In the genomic region with DNA sequence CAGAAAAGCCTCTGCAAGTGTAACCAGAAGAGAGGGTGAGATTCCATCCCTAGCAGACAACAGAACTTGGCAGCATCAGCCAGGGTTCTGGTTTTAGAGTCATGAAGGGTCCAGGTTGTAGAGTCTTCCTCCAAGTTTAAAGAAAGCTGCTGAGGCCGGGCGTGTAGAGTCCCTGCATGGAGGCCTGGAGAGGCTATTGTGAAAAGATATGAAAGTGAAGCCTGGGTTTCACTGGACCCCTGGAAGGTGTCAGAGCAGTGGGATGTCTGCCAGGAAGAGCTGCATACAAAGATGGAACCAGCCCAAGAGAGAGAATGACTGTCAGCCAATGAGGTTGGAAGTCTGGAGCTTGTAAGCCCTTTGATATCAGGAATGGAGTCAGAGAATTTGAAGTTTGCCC, we compare ENCODE assay signal across 26 mouse cellular contexts.
DNase-seq lines count a peak whose midpoint lies in the region; ATAC-seq and TF ChIP-seq lines count a peak whose summit lies in the region.
"Had no signal": no experiment of that assay in that cellular context is flagged by ENCODE, and none has a peak within 500 bp of the region (broad histone marks: within the 10 kb centered on the region; RNA-seq: fewer than 3 reads in every experiment).

No protein-coding gene starts in this region.

- TF ChIP-seq CTCF in lung, embryonic 14.5 days (IDR thresholded peaks at IDR 0.05; ENCODE audit: low read depth) = no peak

- H3K9ac ChIP-seq in lung, embryonic 14.5 days = no peak overlapping the region
- H3K9ac ChIP-seq in limb, embryonic 14.5 days (ENCODE audit: low read depth, low read length, severe bottlenecking) = no peak overlapping the region
- H3K9ac ChIP-seq: embryonic facial prominence, embryonic 13.5 days; forebrain, embryonic 12.5 days; forebrain, embryonic 15.5 days; heart, embryonic 12.5 days; heart, embryonic 15.5 days; hindbrain, embryonic 13.5 days had no signal

- no peaks in the 10 kb centered on the region for H3K27me3 ChIP-seq in heart, embryonic 10.5 days (ENCODE audit: insufficient read depth, poor library complexity, severe bottlenecking)
- no peaks in the 10 kb centered on the region for H3K27me3 ChIP-seq in lung, embryonic 14.5 days (ENCODE audit: insufficient read depth, low read length)
- H3K27me3 ChIP-seq in limb, embryonic 14.5 days (ENCODE audit: control insufficient read depth, insufficient read depth, low read length) = no peaks in the 10 kb centered on the region
- H3K27me3 ChIP-seq: embryonic facial prominence, embryonic 13.5 days; forebrain, embryonic 12.5 days; forebrain, embryonic 15.5 days; heart, embryonic 12.5 days; heart, embryonic 15.5 days; hindbrain, embryonic 13.5 days had no signal

- H3K36me3 ChIP-seq in heart, embryonic 10.5 days = no peaks in the 10 kb centered on the region
- H3K36me3 ChIP-seq in lung, embryonic 14.5 days (ENCODE audit: insufficient read depth) = no peaks in the 10 kb centered on the region
- H3K36me3 ChIP-seq in limb, embryonic 14.5 days (ENCODE audit: control insufficient read depth, insufficient read depth, low read length) = no peaks in the 10 kb centered on the region
- H3K36me3 ChIP-seq: embryonic facial prominence, embryonic 10.5 days; embryonic facial prominence, embryonic 13.5 days; forebrain, embryonic 12.5 days; forebrain, embryonic 15.5 days; heart, embryonic 12.5 days; heart, embryonic 15.5 days; hindbrain, embryonic 10.5 days; hindbrain, embryonic 13.5 days had no signal

- 80% methylated on average over 2 of the region's 2 CpGs for WGBS in heart, embryonic 10.5 days
- 80% methylated on average over 2 of the region's 2 CpGs for WGBS in lung, embryonic 14.5 days
- WGBS in limb, embryonic 14.5 days = 81% methylated on average over 2 of the region's 2 CpGs

- TF ChIP-seq POLR2A in limb, embryonic 14.5 days (IDR thresholded peaks at IDR 0.05; ENCODE audit: borderline replicate concordance, extremely low read depth, insufficient read depth, insufficient read length) = no peak

- H3K4me3 ChIP-seq in heart, embryonic 10.5 days = no peak overlapping the region
- H3K4me3 ChIP-seq in lung, embryonic 14.5 days (ENCODE audit: low read depth, low read length) = no peak overlapping the region
- no peak overlapping the region for H3K4me3 ChIP-seq in limb, embryonic 14.5 days (replicated peaks; ENCODE audit: low read length)
- H3K4me3 ChIP-seq: embryonic facial prominence, embryonic 10.5 days; embryonic facial prominence, embryonic 13.5 days; erythroblast, embryonic 14.5 days; forebrain, embryonic 12.5 days; forebrain, embryonic 15.5 days; heart, embryonic 12.5 days; heart, embryonic 15.5 days; hindbrain, embryonic 10.5 days; hindbrain, embryonic 13.5 days had no signal

- no peak overlapping the region for H3K4me2 ChIP-seq in lung, embryonic 14.5 days
- no peak overlapping the region for H3K4me2 ChIP-seq in limb, embryonic 14.5 days (replicated peaks; ENCODE audit: low read depth, low read length, severe bottlenecking)
- H3K4me2 ChIP-seq: embryonic facial prominence, embryonic 13.5 days; forebrain, embryonic 12.5 days; forebrain, embryonic 15.5 days; heart, embryonic 12.5 days; heart, embryonic 15.5 days; hindbrain, embryonic 13.5 days had no signal

- no peak for ATAC-seq in lung, embryonic 14.5 days (ENCODE audit: insufficient read depth)
- peak; percentile 62; the same call in 1 of the 2 replicates for ATAC-seq in limb, embryonic 14.5 days (ENCODE audit: low FRiP score, low read depth)
- ATAC-seq: CD4-positive, CD25-positive, alpha-beta regulatory T cell, adult 4 months; forebrain, embryonic 15.5 days; hindbrain, embryonic 16.5 days had no signal

- no peaks in the 10 kb centered on the region for H3K9me3 ChIP-seq in heart, embryonic 10.5 days
- no peaks in the 10 kb centered on the region for H3K9me3 ChIP-seq in lung, embryonic 14.5 days (ENCODE audit: low read depth, low read length)
- no peaks in the 10 kb centered on the region for H3K9me3 ChIP-seq in limb, embryonic 14.5 days (ENCODE audit: control insufficient read depth, low read length)
- H3K9me3 ChIP-seq: embryonic facial prominence, embryonic 10.5 days; embryonic facial prominence, embryonic 13.5 days; forebrain, embryonic 12.5 days; forebrain, embryonic 15.5 days; heart, embryonic 12.5 days; heart, embryonic 15.5 days; hindbrain, embryonic 10.5 days; hindbrain, embryonic 13.5 days had no signal

- DNase-seq in heart, adult 11 months = peak; percentile 51
- no peak for DNase-seq in heart, embryonic 10.5 days (ENCODE audit: low spot score)
- DNase-seq in lung, embryonic 14.5 days = peak; percentile 71
- DNase-seq in lung, postnatal 4 days = no peak
- no peak for DNase-seq in limb, embryonic 14.5 days (ENCODE audit: low spot score)
- no peak for DNase-seq in gastrocnemius, postnatal 4 days (ENCODE audit: low spot score in 2 of 2)
- DNase-seq: adrenal gland, adult 2 months; adrenal gland, postnatal 14 days; cerebellum, adult 11 months; cerebellum, adult 9-10 months; cerebellum, postnatal 36 days; embryo, embryonic 11 days; gastrocnemius, postnatal 25 days; heart, postnatal 10 days; heart, postnatal 36 days had no signal

- H3K4me1 ChIP-seq in heart, embryonic 10.5 days = no peaks in the 10 kb centered on the region
- no peaks in the 10 kb centered on the region for H3K4me1 ChIP-seq in lung, embryonic 14.5 days (ENCODE audit: insufficient read depth)
- H3K4me1 ChIP-seq in limb, embryonic 14.5 days (ENCODE audit: control insufficient read depth, insufficient read depth, low read length) = no peaks in the 10 kb centered on the region
- H3K4me1 ChIP-seq: embryonic facial prominence, embryonic 10.5 days; embryonic facial prominence, embryonic 13.5 days; forebrain, embryonic 12.5 days; forebrain, embryonic 15.5 days; heart, embryonic 12.5 days; heart, embryonic 15.5 days; hindbrain, embryonic 10.5 days; hindbrain, embryonic 13.5 days had no signal

- H3K27ac ChIP-seq in heart, embryonic 10.5 days = no peak overlapping the region
- H3K27ac ChIP-seq in lung, embryonic 14.5 days (ENCODE audit: low read depth) = no peak overlapping the region
- H3K27ac ChIP-seq in limb, embryonic 14.5 days (replicated peaks; ENCODE audit: low read depth, low read length) = no peak overlapping the region
- H3K27ac ChIP-seq: embryonic facial prominence, embryonic 10.5 days; embryonic facial prominence, embryonic 13.5 days; forebrain, embryonic 12.5 days; forebrain, embryonic 15.5 days; heart, embryonic 15.5 days; hindbrain, embryonic 10.5 days; hindbrain, embryonic 13.5 days had no signal

Comparison
In these comparisons a context has a peak if more than half of its experiments do, and no peak if none do; other contexts are left out.
1. DNase-seq: peak in heart, adult 11 months (single experiment) and lung, embryonic 14.5 days (single experiment); none in heart, embryonic 10.5 days (single experiment), lung, postnatal 4 days (0 of 2), limb, embryonic 14.5 days (single experiment) and gastrocnemius, postnatal 4 days (0 of 2).